Mouse (Mus musculus) ES-E14 (cell line): Measurements from ENCODE around the gene Trim28.

Source experiments
- CHD2 ChIP-seq: IDR thresholded peaks from 2 replicates; pipeline ENCODE4 v1.6.1; 2014; ENCODE audit warnings: mild to moderate bottlenecking, low read depth, low read length, inconsistent platforms
- HCFC1 ChIP-seq: IDR thresholded peaks from 2 replicates; pipeline ENCODE4 v1.6.1; 2012; ENCODE audit warnings: low read length, inconsistent platforms, borderline replicate concordance; ENCODE audit not compliant: insufficient read depth
- MAFK ChIP-seq: IDR thresholded peaks from 2 replicates; pipeline ENCODE4 v1.6.1; 2014; ENCODE audit warnings: mild to moderate bottlenecking, low read depth, low read length, inconsistent platforms; ENCODE audit not compliant: insufficient read depth
- ZC3H11A ChIP-seq: IDR thresholded peaks from 2 replicates; pipeline ENCODE4 v1.6.1; 2012; ENCODE audit warnings: low read depth, mild to moderate bottlenecking, inconsistent platforms, low read length, borderline replicate concordance
- ZNF384 ChIP-seq: IDR thresholded peaks from 2 replicates; pipeline ENCODE4 v1.6.1; 2012; ENCODE audit warnings: low read depth, low read length, inconsistent platforms

- no peak for TF ChIP-seq MAFK
- no peak for TF ChIP-seq ZNF384
- TF ChIP-seq HCFC1 = no peak
- TF ChIP-seq ZC3H11A = no peak
- no peak for TF ChIP-seq CHD2
Measured at GRCm38 (mm10) chr7:12949872-12950229, 49.1 kb upstream of the Trim28 start.
